Mouse (Mus musculus) hindbrain, embryonic 13.5 days (tissue): Measurements from ENCODE around the gene Tnc. TPM values are rescaled to one million over a fixed set of nuclear protein-coding genes. Genes with fewer than 3 reads are reported as not detected.
A peak's percentile ranks its signal among the peaks of the same experiment; 100 is the strongest.

ENCODE experiments used
- ATAC-seq: fragments of 200-750 bp; cut with Nextera tagmentation; 2 replicates; pipeline ENCODE4 v1.8.0; 2017; ENCODE audit warnings: moderate TSS enrichment; ENCODE audit not compliant: low FRiP score
- H3K27ac ChIP-seq: fragments of 300-500 bp; sonication (generic); 2 replicates; pipeline ENCODE4 v1.5.1; 2015; ENCODE audit warnings: inconsistent platforms, mild to moderate bottlenecking, moderate library complexity
- H3K27me3 ChIP-seq: fragments of 300-500 bp; sonication (generic); 2 replicates; pipeline ENCODE4 v1.6.1; 2015; ENCODE audit warnings: mild to moderate bottlenecking, inconsistent platforms
- H3K36me3 ChIP-seq: fragments of 300-500 bp; sonication (generic); 2 replicates; pipeline ENCODE4 v1.6.1; 2015; ENCODE audit warnings: mild to moderate bottlenecking, inconsistent platforms
- H3K4me1 ChIP-seq: fragments of 300-500 bp; sonication (generic); replicated peaks from 2 replicates; pipeline ENCODE4 v1.6.1; 2015; ENCODE audit warnings: inconsistent platforms
- H3K4me2 ChIP-seq: fragments of 300-500 bp; sonication (generic); 2 replicates; pipeline ENCODE4 v1.6.1; 2015; ENCODE audit warnings: inconsistent platforms, mild to moderate bottlenecking, moderate library complexity
- H3K4me3 ChIP-seq: fragments of 300-500 bp; sonication (generic); 2 replicates; pipeline ENCODE4 v1.5.1; 2015; ENCODE audit warnings: mild to moderate bottlenecking, inconsistent platforms
- H3K9ac ChIP-seq: fragments of 300-500 bp; sonication (generic); 2 replicates; pipeline ENCODE4 v1.6.1; 2015; ENCODE audit warnings: mild to moderate bottlenecking, inconsistent platforms
- H3K9me3 ChIP-seq: fragments of 300-500 bp; sonication (generic); 2 replicates; pipeline ENCODE4 v1.6.1; 2016; ENCODE audit warnings: inconsistent platforms
- WGBS: fragments of 180-500 bp; shearing (Covaris S2); methylation state at CpG from one replicate; pipeline ENCODE4 v1.1.7; 2015; 5-methylcytosine and 5-hydroxymethylcytosine counted together
- polyA plus RNA-seq: library from polyadenylated mRNA; unstranded; fragments of >200 nt; fragmentation: Nextera tagmentation; extraction: Ambion mirVana; gene quantifications from 2 replicates; pipeline ENCODE4 v1.2.1, GENCODE M21; 2015

The Tnc gene
- 24.7 and 29.9 TPM in 2 replicates for polyA plus RNA-seq

- peak; percentile 85 for ATAC-seq
- peak within 1 kb of the TSS; percentile 54; the same call in 1 of the 2 replicates for H3K9ac ChIP-seq
- peaks cover 12% of the 10 kb centered on the region for H3K4me1 ChIP-seq
- under 1% methylated on average over 26 of the region's 26 CpGs for WGBS
- peak within 1 kb of the TSS; percentile 37 for H3K4me3 ChIP-seq
- H3K27me3 ChIP-seq: peaks cover 22% of the 10 kb centered on the region
- H3K4me2 ChIP-seq: peak within 1 kb of the TSS; percentile 66
- no peaks in the 10 kb centered on the region for H3K9me3 ChIP-seq
- H3K36me3 ChIP-seq: no peaks in the 10 kb centered on the region
- H3K27ac ChIP-seq: no peak within 1 kb of the TSS
Measured at GRCm38 (mm10) chr4:64046831-64047493, at the start of gene Tnc. Tnc (minus strand) TSS chr4:64047015.

GRCm38 (mm10) chr4:64094221-64094620 is 47.4 kb upstream of the Tnc start:
- H3K4me3 ChIP-seq: no peak overlapping the region
- ATAC-seq: no peak
- 81% methylated on average over 5 of the region's 5 CpGs for WGBS

GRCm38 (mm10) chr4:64092857-64093256 is 46.0 kb upstream of the Tnc start:
- H3K4me3 ChIP-seq: no peak overlapping the region
- no peaks in the 10 kb centered on the region for H3K9me3 ChIP-seq
- no peak overlapping the region for H3K9ac ChIP-seq
- no peaks in the 10 kb centered on the region for H3K27me3 ChIP-seq
- 81% methylated on average over 1 of the region's 1 CpGs for WGBS
- no peak overlapping the region for H3K27ac ChIP-seq
- ATAC-seq: no peak
- H3K4me1 ChIP-seq: no peaks in the 10 kb centered on the region
- H3K4me2 ChIP-seq: no peak overlapping the region
- H3K36me3 ChIP-seq: no peaks in the 10 kb centered on the region

More at GRCm38 (mm10) chr4:64094221-64094620, 47.4 kb upstream of the Tnc start:
- no peaks in the 10 kb centered on the region for H3K9me3 ChIP-seq
- H3K27ac ChIP-seq: no peak overlapping the region
- no peaks in the 10 kb centered on the region for H3K27me3 ChIP-seq
- H3K9ac ChIP-seq: no peak overlapping the region
- H3K36me3 ChIP-seq: no peaks in the 10 kb centered on the region
- H3K4me1 ChIP-seq: no peaks in the 10 kb centered on the region
- no peak overlapping the region for H3K4me2 ChIP-seq

GRCm38 (mm10) chr4:64089378-64089777 is 42.6 kb upstream of the Tnc start:
- no peak overlapping the region for H3K9ac ChIP-seq
- no peak for ATAC-seq
- H3K4me2 ChIP-seq: no peak overlapping the region
- 78% methylated on average over 2 of the region's 2 CpGs for WGBS
- no peaks in the 10 kb centered on the region for H3K27me3 ChIP-seq
- no peak overlapping the region for H3K27ac ChIP-seq
- no peaks in the 10 kb centered on the region for H3K36me3 ChIP-seq
- H3K4me3 ChIP-seq: no peak overlapping the region
- H3K4me1 ChIP-seq: no peaks in the 10 kb centered on the region
- H3K9me3 ChIP-seq: no peaks in the 10 kb centered on the region

GRCm38 (mm10) chr4:64087675-64088074 is 40.9 kb upstream of the Tnc start:
- H3K36me3 ChIP-seq: no peaks in the 10 kb centered on the region
- H3K27ac ChIP-seq: no peak overlapping the region
- H3K4me2 ChIP-seq: no peak overlapping the region
- 91% methylated on average over 2 of the region's 2 CpGs for WGBS
- no peak for ATAC-seq
- no peak overlapping the region for H3K9ac ChIP-seq
- H3K4me1 ChIP-seq: no peaks in the 10 kb centered on the region
- H3K27me3 ChIP-seq: no peaks in the 10 kb centered on the region
- H3K4me3 ChIP-seq: no peak overlapping the region
- no peaks in the 10 kb centered on the region for H3K9me3 ChIP-seq

- no peak for ATAC-seq
- no peak overlapping the region for H3K4me2 ChIP-seq
- WGBS: 90% methylated on average over 1 of the region's 1 CpGs
Measured at GRCm38 (mm10) chr4:64085993-64086567, 39.3 kb upstream of the Tnc start.

GRCm38 (mm10) chr4:64083858-64084257 is 37.0 kb upstream of the Tnc start:
- H3K4me2 ChIP-seq: no peak overlapping the region
- WGBS: 83% methylated on average over 5 of the region's 5 CpGs
- no peak overlapping the region for H3K9ac ChIP-seq
- H3K27ac ChIP-seq: no peak overlapping the region
- H3K9me3 ChIP-seq: no peaks in the 10 kb centered on the region
- H3K27me3 ChIP-seq: no peaks in the 10 kb centered on the region
- no peak for ATAC-seq
- H3K4me3 ChIP-seq: no peak overlapping the region
- no peaks in the 10 kb centered on the region for H3K4me1 ChIP-seq
- H3K36me3 ChIP-seq: no peaks in the 10 kb centered on the region

More at GRCm38 (mm10) chr4:64085993-64086567, 39.3 kb upstream of the Tnc start:
- Histone ChIP-seq H3K27ac (no peak overlapping the region), H3K36me3 (no peaks in the 10 kb centered on the region), H3K4me1 (no peaks in the 10 kb centered on the region), H3K27me3 (no peaks in the 10 kb centered on the region), H3K4me3 (no peak overlapping the region), H3K9me3 (no peaks in the 10 kb centered on the region), H3K9ac (no peak overlapping the region)

GRCm38 (mm10) chr4:64078029-64078619 is 31.3 kb upstream of the Tnc start:
- no peaks in the 10 kb centered on the region for H3K9me3 ChIP-seq
- no peaks in the 10 kb centered on the region for H3K36me3 ChIP-seq
- no peak overlapping the region for H3K27ac ChIP-seq
- no peak for ATAC-seq
- no peak overlapping the region for H3K9ac ChIP-seq
- no peaks in the 10 kb centered on the region for H3K4me1 ChIP-seq
- no peaks in the 10 kb centered on the region for H3K27me3 ChIP-seq
- WGBS: 87% methylated on average over 2 of the region's 2 CpGs
- no peak overlapping the region for H3K4me3 ChIP-seq
- no peak overlapping the region for H3K4me2 ChIP-seq

GRCm38 (mm10) chr4:64076349-64077025 is 29.7 kb upstream of the Tnc start:
- no peaks in the 10 kb centered on the region for H3K9me3 ChIP-seq
- no peak overlapping the region for H3K9ac ChIP-seq
- WGBS: 73% methylated on average over 6 of the region's 6 CpGs
- no peaks in the 10 kb centered on the region for H3K36me3 ChIP-seq
- no peak overlapping the region for H3K27ac ChIP-seq
- ATAC-seq: no peak
- H3K27me3 ChIP-seq: no peaks in the 10 kb centered on the region
- no peaks in the 10 kb centered on the region for H3K4me1 ChIP-seq
- no peak overlapping the region for H3K4me2 ChIP-seq
- no peak overlapping the region for H3K4me3 ChIP-seq

- H3K36me3 ChIP-seq: no peaks in the 10 kb centered on the region
- H3K27ac ChIP-seq: no peak overlapping the region
- no peak overlapping the region for H3K4me3 ChIP-seq
- no peaks in the 10 kb centered on the region for H3K9me3 ChIP-seq
- no peaks in the 10 kb centered on the region for H3K4me1 ChIP-seq
- no peaks in the 10 kb centered on the region for H3K27me3 ChIP-seq
- no peak overlapping the region for H3K9ac ChIP-seq
- H3K4me2 ChIP-seq: no peak overlapping the region
- ATAC-seq: no peak
Measured at GRCm38 (mm10) chr4:64074725-64075124, 27.9 kb upstream of the Tnc start.

GRCm38 (mm10) chr4:64067394-64067793 is 20.6 kb upstream of the Tnc start:
- H3K27me3 ChIP-seq: no peaks in the 10 kb centered on the region
- 0 out of 2 replicates have a peak, but pooled peaks cover 4% of the 10 kb centered on the region for H3K4me1 ChIP-seq
- ATAC-seq: no peak
- no peak overlapping the region for H3K9ac ChIP-seq
- H3K27ac ChIP-seq: no peak overlapping the region
- H3K36me3 ChIP-seq: no peaks in the 10 kb centered on the region
- 90% methylated on average over 7 of the region's 7 CpGs for WGBS
- no peak overlapping the region for H3K4me2 ChIP-seq
- H3K9me3 ChIP-seq: no peaks in the 10 kb centered on the region
- no peak overlapping the region for H3K4me3 ChIP-seq

GRCm38 (mm10) chr4:64065266-64065665 is 18.5 kb upstream of the Tnc start:
- Histone ChIP-seq H3K9me3 (no peaks in the 10 kb centered on the region), H3K27ac (no peak overlapping the region), H3K4me1 (0 out of 2 replicates have a peak, but pooled peaks cover 4% of the 10 kb centered on the region), H3K9ac (no peak overlapping the region), H3K4me2 (no peak overlapping the region), H3K4me3 (no peak overlapping the region), H3K27me3 (no peaks in the 10 kb centered on the region), H3K36me3 (no peaks in the 10 kb centered on the region)
- WGBS: 59% methylated on average over 10 of the region's 10 CpGs
- ATAC-seq: no peak
